Mouse (Mus musculus): ENCODE data around the gene B9d2. TPM values are rescaled to one million over a fixed set of nuclear protein-coding genes. Genes with fewer than 3 reads are reported as not detected.

The B9d2 gene
- polyA plus RNA-seq, 1 experiment from 2014 or later, result 44.3 TPM

GRCm38 (mm10) chr7:25703793-25704494, 23.4 kb downstream of the B9d2 start:
- DNase-seq, result no peak

GRCm38 (mm10) chr7:25704716-25705364, 24.3 kb downstream of the B9d2 start:
- DNase-seq, result peak; percentile 55
- Histone ChIP-seq H3K27me3 (ENCODE audit: control insufficient read depth, insufficient read depth, low read length) (no peaks in the 10 kb centered on the region), H3K9me3 (ENCODE audit: control insufficient read depth, low read length) (0 out of 2 replicates have a peak, but pooled peaks cover 2% of the 10 kb centered on the region), H3K27ac (replicated peaks; ENCODE audit: low read depth, low read length) (no peak overlapping the region), H3K4me1 (ENCODE audit: control insufficient read depth, insufficient read depth, low read length) (peaks cover 4% of the 10 kb centered on the region; the same call in 1 of the 2 replicates), H3K36me3 (ENCODE audit: control insufficient read depth, insufficient read depth, low read length) (no peaks in the 10 kb centered on the region), H3K4me3 (replicated peaks; ENCODE audit: low read depth, low read length) (peak overlapping the region; percentile 28), H3K4me2 (ENCODE audit: low read length) (peak overlapping the region; percentile 59), H3K9ac (replicated peaks; ENCODE audit: low read length) (peak overlapping the region; percentile 45; the same call in 1 of the 2 replicates)
- peak; percentile 49; the same call in 1 of the 2 replicates for ATAC-seq (ENCODE audit: low FRiP score, low TSS enrichment)
- 4% methylated on average over 37 of the region's 37 CpGs for WGBS

More at GRCm38 (mm10) chr7:25703793-25704494, 23.4 kb downstream of the B9d2 start:
- Histone ChIP-seq H3K4me3 (replicated peaks; ENCODE audit: low read depth, low read length) (0 out of 2 replicates have a peak overlapping the region, but pooled peaks have one; percentile 10), H3K27me3 (ENCODE audit: control insufficient read depth, insufficient read depth, low read length) (no peaks in the 10 kb centered on the region), H3K4me1 (ENCODE audit: control insufficient read depth, insufficient read depth, low read length) (peaks cover 4% of the 10 kb centered on the region; the same call in 1 of the 2 replicates), H3K36me3 (ENCODE audit: control insufficient read depth, insufficient read depth, low read length) (no peaks in the 10 kb centered on the region), H3K9me3 (ENCODE audit: control insufficient read depth, low read length) (0 out of 2 replicates have a peak, but pooled peaks cover 2% of the 10 kb centered on the region), H3K9ac (replicated peaks; ENCODE audit: low read length) (no peak overlapping the region), H3K4me2 (ENCODE audit: low read length) (peak overlapping the region; percentile 59), H3K27ac (replicated peaks; ENCODE audit: low read depth, low read length) (no peak overlapping the region)
- 16% methylated on average over 10 of the region's 10 CpGs for WGBS
- ATAC-seq (ENCODE audit: low FRiP score, low TSS enrichment), result no peak

- DNase-seq (no peak), ATAC-seq (ENCODE audit: low FRiP score, low TSS enrichment) (no peak)
- Histone ChIP-seq H3K36me3 (ENCODE audit: control insufficient read depth, insufficient read depth, low read length) (no peaks in the 10 kb centered on the region), H3K27me3 (ENCODE audit: control insufficient read depth, insufficient read depth, low read length) (no peaks in the 10 kb centered on the region), H3K4me2 (ENCODE audit: low read length) (no peak overlapping the region), H3K9me3 (ENCODE audit: control insufficient read depth, low read length) (0 out of 2 replicates have a peak, but pooled peaks cover 2% of the 10 kb centered on the region), H3K4me3 (replicated peaks; ENCODE audit: low read depth, low read length) (no peak overlapping the region), H3K4me1 (ENCODE audit: control insufficient read depth, insufficient read depth, low read length) (peaks cover 14% of the 10 kb centered on the region), H3K9ac (replicated peaks; ENCODE audit: low read length) (no peak overlapping the region), H3K27ac (replicated peaks; ENCODE audit: low read depth, low read length) (no peak overlapping the region)
- 61% methylated on average over 6 of the region's 6 CpGs for WGBS
These were observed 25.2 kb downstream of the B9d2 start for GRCm38 (mm10) chr7:25705801-25706251.

GRCm38 (mm10) chr7:25706578-25707170, 26.1 kb downstream of the B9d2 start:
- H3K4me2 ChIP-seq (ENCODE audit: low read length), result no peak overlapping the region
- no peak overlapping the region for H3K4me3 ChIP-seq (replicated peaks; ENCODE audit: low read depth, low read length)
- H3K27me3 ChIP-seq (ENCODE audit: control insufficient read depth, insufficient read depth, low read length), result no peaks in the 10 kb centered on the region
- no peaks in the 10 kb centered on the region for H3K36me3 ChIP-seq (ENCODE audit: control insufficient read depth, insufficient read depth, low read length)
- 66% methylated on average over 7 of the region's 7 CpGs for WGBS
- H3K9ac ChIP-seq (replicated peaks; ENCODE audit: low read length), result no peak overlapping the region
- no peak for DNase-seq
- ATAC-seq (ENCODE audit: low FRiP score, low TSS enrichment), result no peak
- peaks cover 17% of the 10 kb centered on the region for H3K4me1 ChIP-seq (ENCODE audit: control insufficient read depth, insufficient read depth, low read length)
- H3K9me3 ChIP-seq (ENCODE audit: control insufficient read depth, low read length), result 0 out of 2 replicates have a peak, but pooled peaks cover 2% of the 10 kb centered on the region
- no peak overlapping the region for H3K27ac ChIP-seq (replicated peaks; ENCODE audit: low read depth, low read length)

GRCm38 (mm10) chr7:25707581-25708292, 27.2 kb downstream of the B9d2 start:
- DNase-seq, result no peak
- Histone ChIP-seq H3K4me3 (replicated peaks; ENCODE audit: low read depth, low read length) (no peak overlapping the region), H3K4me2 (ENCODE audit: low read length) (no peak overlapping the region), H3K27ac (replicated peaks; ENCODE audit: low read depth, low read length) (no peak overlapping the region), H3K36me3 (ENCODE audit: control insufficient read depth, insufficient read depth, low read length) (peaks cover 8% of the 10 kb centered on the region), H3K9ac (replicated peaks; ENCODE audit: low read length) (no peak overlapping the region), H3K9me3 (ENCODE audit: control insufficient read depth, low read length) (no peaks in the 10 kb centered on the region), H3K4me1 (ENCODE audit: control insufficient read depth, insufficient read depth, low read length) (peaks cover 17% of the 10 kb centered on the region), H3K27me3 (ENCODE audit: control insufficient read depth, insufficient read depth, low read length) (no peaks in the 10 kb centered on the region)
- no peak for ATAC-seq (ENCODE audit: low FRiP score, low TSS enrichment)
- 69% methylated on average over 15 of the region's 15 CpGs for WGBS

- H3K27ac ChIP-seq (replicated peaks; ENCODE audit: low read depth, low read length), result no peak overlapping the region
- H3K9me3 ChIP-seq (ENCODE audit: control insufficient read depth, low read length), result no peaks in the 10 kb centered on the region
- no peak overlapping the region for H3K4me3 ChIP-seq (replicated peaks; ENCODE audit: low read depth, low read length)
- H3K4me2 ChIP-seq (ENCODE audit: low read length), result peak overlapping the region; percentile 22
- H3K36me3 ChIP-seq (ENCODE audit: control insufficient read depth, insufficient read depth, low read length), result peaks cover 30% of the 10 kb centered on the region
- peaks cover 13% of the 10 kb centered on the region for H3K4me1 ChIP-seq (ENCODE audit: control insufficient read depth, insufficient read depth, low read length)
- no peak for DNase-seq
- H3K27me3 ChIP-seq (ENCODE audit: control insufficient read depth, insufficient read depth, low read length), result no peaks in the 10 kb centered on the region
- 17% methylated on average over 12 of the region's 12 CpGs for WGBS
- peak overlapping the region; percentile 37; the same call in 1 of the 2 replicates for H3K9ac ChIP-seq (replicated peaks; ENCODE audit: low read length)
- ATAC-seq (ENCODE audit: low FRiP score, low TSS enrichment), result peak; percentile 38; the same call in 1 of the 2 replicates
These were observed 29.4 kb downstream of the B9d2 start for GRCm38 (mm10) chr7:25709961-25710360.

- DNase-seq (no peak), ATAC-seq (ENCODE audit: low FRiP score, low TSS enrichment) (no peak)
- WGBS, result 9% methylated on average over 7 of the region's 7 CpGs
- peaks cover 13% of the 10 kb centered on the region; the same call in 1 of the 2 replicates for H3K4me1 ChIP-seq (ENCODE audit: control insufficient read depth, insufficient read depth, low read length)
- peak overlapping the region; percentile 22 for H3K4me2 ChIP-seq (ENCODE audit: low read length)
- no peak overlapping the region for H3K27ac ChIP-seq (replicated peaks; ENCODE audit: low read depth, low read length)
- H3K27me3 ChIP-seq (ENCODE audit: control insufficient read depth, insufficient read depth, low read length), result no peaks in the 10 kb centered on the region
- no peak overlapping the region for H3K4me3 ChIP-seq (replicated peaks; ENCODE audit: low read depth, low read length)
- H3K9ac ChIP-seq (replicated peaks; ENCODE audit: low read length), result peak overlapping the region; percentile 37; the same call in 1 of the 2 replicates
- H3K9me3 ChIP-seq (ENCODE audit: control insufficient read depth, low read length), result no peaks in the 10 kb centered on the region
- H3K36me3 ChIP-seq (ENCODE audit: control insufficient read depth, insufficient read depth, low read length), result peaks cover 37% of the 10 kb centered on the region
These were observed 30.0 kb downstream of the B9d2 start for GRCm38 (mm10) chr7:25710519-25711130.

- Histone ChIP-seq H3K36me3 (ENCODE audit: control insufficient read depth, insufficient read depth, low read length) (peaks cover 42% of the 10 kb centered on the region), H3K4me2 (ENCODE audit: low read length) (no peak overlapping the region), H3K9me3 (ENCODE audit: control insufficient read depth, low read length) (no peaks in the 10 kb centered on the region), H3K27ac (replicated peaks; ENCODE audit: low read depth, low read length) (no peak overlapping the region), H3K9ac (replicated peaks; ENCODE audit: low read length) (no peak overlapping the region), H3K4me3 (replicated peaks; ENCODE audit: low read depth, low read length) (no peak overlapping the region), H3K27me3 (ENCODE audit: control insufficient read depth, insufficient read depth, low read length) (no peaks in the 10 kb centered on the region), H3K4me1 (ENCODE audit: control insufficient read depth, insufficient read depth, low read length) (peaks cover 13% of the 10 kb centered on the region; the same call in 1 of the 2 replicates)
- ATAC-seq (ENCODE audit: low FRiP score, low TSS enrichment) (no peak), DNase-seq (no peak)
- 65% methylated on average over 5 of the region's 5 CpGs for WGBS
These were observed 30.6 kb downstream of the B9d2 start for GRCm38 (mm10) chr7:25711165-25711564.

Measured in midbrain, embryonic 14.5 days (tissue).